Mouse (Mus musculus): ENCODE data around the gene Kdm3a.
A peak's percentile ranks its signal among the peaks of the same experiment; 100 is the strongest.

The Kdm3a gene

GRCm38 (mm10) chr6:71632829-71633662 lies at the start of gene Kdm3a:
TSS of gene Kdm3a (minus strand) at chr6:71632990.
- peak; percentile 94 for DNase-seq (ENCODE audit: extremely low read depth, low read depth, low spot score)

- no peak for DNase-seq (ENCODE audit: extremely low read depth, low read depth, low spot score)
Measured at GRCm38 (mm10) chr6:71678891-71679290, 46.1 kb upstream of the Kdm3a start.

GRCm38 (mm10) chr6:71673166-71673565 lies 40.4 kb upstream of the Kdm3a start:
- no peak for DNase-seq (ENCODE audit: extremely low read depth, low read depth, low spot score)

- no peak for DNase-seq (ENCODE audit: extremely low read depth, low read depth, low spot score)
Measured at GRCm38 (mm10) chr6:71664511-71664910, 31.7 kb upstream of the Kdm3a start.

- DNase-seq (ENCODE audit: extremely low read depth, low read depth, low spot score) = no peak
Measured at GRCm38 (mm10) chr6:71658290-71658689, 25.5 kb upstream of the Kdm3a start.

GRCm38 (mm10) chr6:71655835-71656234 lies 23.0 kb upstream of the Kdm3a start:
- no peak for DNase-seq (ENCODE audit: extremely low read depth, low read depth, low spot score)

- DNase-seq (ENCODE audit: extremely low read depth, low read depth, low spot score) = no peak
Measured at GRCm38 (mm10) chr6:71651868-71652267, 19.1 kb upstream of the Kdm3a start.

GRCm38 (mm10) chr6:71632486-71632828 lies 333 bp downstream of the Kdm3a start:
- no peak for DNase-seq (ENCODE audit: extremely low read depth, low read depth, low spot score)

GRCm38 (mm10) chr6:71631706-71632461 lies 906 bp downstream of the Kdm3a start:
- no peak for DNase-seq (ENCODE audit: extremely low read depth, low read depth, low spot score)

GRCm38 (mm10) chr6:71631196-71631595 lies 1.6 kb downstream of the Kdm3a start:
- DNase-seq (ENCODE audit: extremely low read depth, low read depth, low spot score) = no peak

- no peak for DNase-seq (ENCODE audit: extremely low read depth, low read depth, low spot score)
Measured at GRCm38 (mm10) chr6:71627325-71627724, 5.5 kb downstream of the Kdm3a start.

- DNase-seq (ENCODE audit: extremely low read depth, low read depth, low spot score) = no peak
Measured at GRCm38 (mm10) chr6:71625984-71626383, 6.8 kb downstream of the Kdm3a start.

GRCm38 (mm10) chr6:71624723-71625122 lies 8.1 kb downstream of the Kdm3a start:
- no peak for DNase-seq (ENCODE audit: extremely low read depth, low read depth, low spot score)

GRCm38 (mm10) chr6:71621981-71622380 lies 10.8 kb downstream of the Kdm3a start:
- peak; percentile 4 for DNase-seq (ENCODE audit: extremely low read depth, low read depth, low spot score)

GRCm38 (mm10) chr6:71621551-71621950 lies 11.2 kb downstream of the Kdm3a start:
- no peak for DNase-seq (ENCODE audit: extremely low read depth, low read depth, low spot score)

- DNase-seq (ENCODE audit: extremely low read depth, low read depth, low spot score) = no peak
Measured at GRCm38 (mm10) chr6:71616959-71617358, 15.8 kb downstream of the Kdm3a start.

GRCm38 (mm10) chr6:71613225-71613624 lies 19.6 kb downstream of the Kdm3a start:
- no peak for DNase-seq (ENCODE audit: extremely low read depth, low read depth, low spot score)

- DNase-seq (ENCODE audit: extremely low read depth, low read depth, low spot score) = no peak
Measured at GRCm38 (mm10) chr6:71609968-71610367, 22.8 kb downstream of the Kdm3a start.

GRCm38 (mm10) chr6:71608994-71609393 lies 23.8 kb downstream of the Kdm3a start:
- DNase-seq (ENCODE audit: extremely low read depth, low read depth, low spot score) = no peak

- no peak for DNase-seq (ENCODE audit: extremely low read depth, low read depth, low spot score)
Measured at GRCm38 (mm10) chr6:71607756-71608155, 25.0 kb downstream of the Kdm3a start.

- DNase-seq (ENCODE audit: extremely low read depth, low read depth, low spot score) = no peak
Measured at GRCm38 (mm10) chr6:71590154-71590553, 42.6 kb downstream of the Kdm3a start.

- no peak for DNase-seq (ENCODE audit: extremely low read depth, low read depth, low spot score)
Measured at GRCm38 (mm10) chr6:71589401-71589800, 43.4 kb downstream of the Kdm3a start.

All from fat pad, adult 2 months (tissue).